Mouse (Mus musculus): ENCODE data around the gene Chdh. TPM values are rescaled to one million over a fixed set of nuclear protein-coding genes. Genes with fewer than 3 reads are reported as not detected.

Chdh gene
- polyA plus RNA-seq (2017; shearing (Covaris generic)), result 0.18 TPM

DNA sequence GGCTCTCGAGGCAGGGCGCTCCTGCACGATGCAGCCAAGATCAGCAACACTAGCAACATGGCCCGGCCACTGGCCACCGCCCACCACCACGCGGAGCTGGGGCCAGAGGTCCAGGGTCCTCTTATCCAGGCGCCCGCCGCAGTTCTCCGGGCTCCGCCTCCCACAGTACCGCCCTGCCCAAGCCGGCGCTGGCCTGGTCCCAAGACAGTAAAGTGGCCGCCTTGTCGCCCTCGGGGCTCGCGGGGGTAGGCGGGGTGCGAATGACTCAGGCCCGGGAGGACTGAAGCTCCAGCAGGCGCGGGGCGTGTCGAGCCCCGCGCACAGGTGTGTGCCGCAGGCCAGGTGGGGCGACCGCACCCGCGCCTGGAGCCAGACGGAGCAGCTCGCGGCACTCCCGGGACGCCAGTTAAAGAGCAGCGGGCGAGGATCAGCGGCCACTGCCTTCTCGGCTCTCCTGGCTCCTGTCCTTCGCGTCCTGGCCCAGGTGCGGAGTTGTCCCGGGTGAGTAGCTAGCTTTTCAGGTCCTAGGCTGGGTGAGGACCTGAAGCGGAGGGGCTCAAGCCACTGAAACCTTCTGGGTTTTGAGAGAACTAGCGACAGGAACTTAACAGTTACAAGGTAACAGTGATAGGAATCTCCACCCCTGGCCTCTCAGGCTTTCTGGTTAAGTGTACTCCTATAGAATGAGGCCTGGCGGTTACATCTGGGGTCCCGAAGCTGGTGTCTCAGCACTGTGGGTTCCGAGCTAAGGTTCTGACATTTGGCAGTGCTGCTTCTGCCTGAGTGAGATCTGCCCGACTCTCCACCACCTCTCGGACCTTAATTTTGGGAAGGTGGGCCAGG lies at the start of gene Chdh, which contains the start of gene Il17rb:
Gene Chdh (plus strand): TSS at position 291 of the 843 bp plus-strand sequence.
Gene Il17rb (minus strand): TSS at position 164 of the 843 bp plus-strand sequence.

DNA sequence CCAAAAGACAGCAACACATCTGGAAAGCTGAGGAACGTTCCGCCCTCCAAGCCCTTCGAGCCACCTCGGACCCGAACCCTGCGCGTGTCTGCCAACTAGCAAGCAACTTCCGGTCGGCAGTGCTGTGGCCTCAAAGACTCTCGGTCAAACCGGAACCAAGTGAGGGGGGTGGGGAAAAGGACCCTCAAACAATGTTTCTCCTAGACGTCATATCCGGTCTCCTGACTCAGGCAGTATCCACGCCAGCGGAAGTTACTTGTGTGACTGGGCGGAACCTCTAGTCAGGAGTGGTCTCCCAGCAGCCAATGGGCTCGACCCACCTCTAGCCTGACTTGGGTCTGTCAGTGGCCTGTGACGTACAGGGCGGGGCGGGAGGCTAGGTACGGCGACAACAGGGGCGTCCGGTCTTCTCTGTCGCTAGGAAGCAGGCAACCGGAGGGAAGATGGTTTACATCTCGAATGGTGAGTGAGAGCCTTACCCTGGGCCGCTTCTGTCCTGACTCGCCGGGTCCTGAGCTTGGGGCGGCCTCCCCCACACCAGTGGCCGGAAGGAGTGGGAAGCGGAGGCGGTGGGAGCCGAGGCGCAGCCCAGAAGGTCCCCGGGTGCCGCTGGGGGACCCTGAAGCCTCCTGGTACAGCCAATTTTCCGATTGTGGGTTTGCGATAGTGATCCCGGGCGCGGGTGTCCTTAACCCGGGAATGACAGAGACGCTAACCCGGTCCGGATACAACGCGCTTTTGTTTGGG lies 40.6 kb upstream of the Chdh start, which contains the start of gene Selenok:
Gene Selenok (plus strand): TSS at position 234 of the 747 bp plus-strand sequence.

DNA sequence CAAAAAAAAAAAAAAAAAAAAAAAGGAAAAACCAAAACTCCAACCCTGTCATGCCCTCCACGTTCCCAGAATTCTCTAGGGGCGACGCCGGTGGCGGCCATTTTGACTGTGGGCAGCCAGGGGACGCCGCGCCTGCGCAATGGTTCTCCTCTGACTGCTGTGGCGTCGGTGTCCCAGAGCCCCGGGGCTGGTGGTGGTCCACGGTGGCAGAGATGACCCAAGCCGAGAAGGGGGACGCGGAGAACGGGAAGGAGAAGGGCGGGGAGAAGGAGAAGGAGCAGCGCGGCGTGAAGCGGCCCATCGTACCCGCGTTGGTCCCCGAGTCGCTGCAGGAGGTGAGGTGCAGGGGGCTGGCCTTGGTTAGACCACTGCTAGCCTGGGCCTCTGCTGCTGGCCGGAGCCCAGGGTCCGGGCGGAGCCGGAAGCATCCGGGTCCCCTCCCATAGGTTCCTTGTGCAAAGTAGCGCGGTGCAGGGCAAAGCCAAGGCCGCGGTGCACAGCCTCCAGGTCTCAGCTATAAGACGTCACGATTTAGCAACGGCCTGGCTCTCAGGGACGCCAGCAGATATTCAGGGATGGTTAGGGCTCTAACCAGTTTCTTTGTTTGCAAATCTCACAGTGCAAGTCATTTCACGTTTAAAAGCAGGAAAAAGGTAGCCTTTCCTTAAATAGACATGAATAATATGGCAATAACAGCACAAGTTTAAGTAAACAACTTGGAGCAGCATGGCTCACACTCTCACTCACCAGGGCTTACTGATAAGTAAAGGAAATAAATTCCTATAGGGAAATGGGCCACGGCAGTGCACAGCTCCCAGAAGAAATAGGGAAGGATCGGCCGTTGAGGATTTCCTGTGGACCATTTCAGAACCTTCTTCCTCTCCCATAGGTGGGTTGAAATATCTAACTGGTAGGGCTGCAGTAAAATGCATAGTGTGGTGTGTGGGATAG lies 30.3 kb upstream of the Chdh start, which contains the start of gene Actr8:
Gene Actr8 (plus strand): TSS at position 84 of the 951 bp plus-strand sequence.

Other genes with a start within 250 kb of the Chdh start
- 399 TPM for gene Selenok, start 40.7 kb upstream of the Chdh start, polyA plus RNA-seq (2017; shearing (Covaris generic))
- 45.6 TPM for gene Actr8, start 30.7 kb upstream of the Chdh start, polyA plus RNA-seq (2017; shearing (Covaris generic))
- gene Il17rb, start 127 bp upstream of the Chdh start, polyA plus RNA-seq (2017; shearing (Covaris generic)), result not detected

Data from effector memory CD4-positive, alpha-beta T cell, adult 7 months (primary cell).